Mouse (Mus musculus) heart, postnatal 0 days (tissue): ENCODE data around the gene Syt1.

ENCODE experiments used
- CTCF ChIP-seq: IDR thresholded peaks from 2 replicates; pipeline ENCODE4 v1.5.1; 2016; ENCODE audit warnings: antibody characterized with exemption, control low read depth, low read depth
- EP300 ChIP-seq: IDR thresholded peaks from 2 replicates; pipeline ENCODE4 v1.6.1; 2016; ENCODE audit warnings: antibody characterized with exemption, low read depth

DNA sequence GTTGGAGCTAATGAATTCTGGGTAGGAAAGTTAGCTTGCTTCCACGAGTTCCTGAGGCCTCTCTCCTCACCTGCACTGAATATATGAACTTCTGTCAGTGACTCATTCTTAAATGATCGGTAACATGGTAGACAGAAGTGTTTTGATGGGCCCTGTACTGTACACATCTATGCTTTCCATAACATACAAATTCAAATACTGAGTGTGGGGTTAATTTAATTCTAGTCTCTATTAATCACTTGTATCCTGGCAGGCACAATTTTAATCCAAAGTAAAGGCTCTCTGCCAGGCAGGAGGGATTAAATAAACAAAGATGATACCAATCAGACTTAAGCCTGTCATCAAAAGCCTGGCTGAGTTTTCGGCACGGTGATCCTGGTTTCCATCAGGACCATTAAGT, 136.1 kb downstream of the Syt1 start:
- TF ChIP-seq CTCF (no peak), EP300 (no peak)
